Mouse (Mus musculus) G1E (cell line): ENCODE measurements around the gene Snapin.

Experiments
- CTCF ChIP-seq: IDR thresholded peaks from 2 replicates; pipeline ENCODE4 v1.5.1; 2012; ENCODE audit warnings: low read depth, low read length, inconsistent platforms, mixed read lengths
- GATA1 ChIP-seq: IDR thresholded peaks from 2 replicates; pipeline ENCODE4 v1.6.1; 2012; ENCODE audit warnings: borderline replicate concordance, low read length, inconsistent platforms, mixed read lengths
- POLR2AphosphoS5 ChIP-seq: IDR thresholded peaks from 2 replicates; pipeline ENCODE4 v1.6.1; 2012; ENCODE audit warnings: low read depth, low read length, inconsistent platforms; ENCODE audit not compliant: insufficient replicate concordance
- TAL1 ChIP-seq: conservative IDR thresholded peaks from 2 replicates; pipeline ENCODE4 v1.6.1; 2012; ENCODE audit warnings: low read depth, low read length, inconsistent platforms, mixed read lengths

GRCm38 (mm10) chr3:90464552-90465080 is 26.2 kb downstream of the Snapin start:
- TF ChIP-seq CTCF (no peak), GATA1 (no peak), TAL1 (no peak), POLR2AphosphoS5 (no peak)
